Mouse (Mus musculus): Measurements from ENCODE around the gene Nfx1. TPM values are rescaled to one million over a fixed set of nuclear protein-coding genes. Genes with fewer than 3 reads are reported as not detected.
A peak's percentile ranks its signal among the peaks of the same experiment; 100 is the strongest.

The Nfx1 gene
- polyA plus RNA-seq, 1 experiment from 2014 or later: 27.9 TPM

GRCm38 (mm10) chr4:41057361-41057760 lies 86.7 kb downstream of the Nfx1 start:
- DNase-seq (ENCODE audit: low spot score) (no peak), ATAC-seq (ENCODE audit: low FRiP score, low TSS enrichment) (peak; percentile 43; the same call in 1 of the 2 replicates)
- H3K36me3 ChIP-seq (ENCODE audit: control insufficient read depth, insufficient read depth, low read length): no peaks in the 10 kb centered on the region
- 42% methylated on average over 6 of the region's 9 CpGs for WGBS
- no peaks in the 10 kb centered on the region for H3K27me3 ChIP-seq (ENCODE audit: control insufficient read depth, insufficient read depth, low read length)
- no peak overlapping the region for H3K9ac ChIP-seq (ENCODE audit: low read length)
- no peaks in the 10 kb centered on the region for H3K9me3 ChIP-seq (ENCODE audit: control insufficient read depth, low read length)
- H3K4me2 ChIP-seq (replicated peaks; ENCODE audit: low read depth): no peak overlapping the region
- H3K27ac ChIP-seq (replicated peaks): peak overlapping the region; percentile 20; the same call in 1 of the 2 replicates
- 0 out of 2 replicates have a peak, but pooled peaks cover 3% of the 10 kb centered on the region for H3K4me1 ChIP-seq (replicated peaks; ENCODE audit: control insufficient read depth, insufficient read depth)
- H3K4me3 ChIP-seq (ENCODE audit: low read depth, low read length): no peak overlapping the region
- no peak for TF ChIP-seq EP300 (optimal IDR thresholded peaks at IDR 0.05)
- TF ChIP-seq CTCF (IDR thresholded peaks at IDR 0.05; ENCODE audit: low read depth): no peak

DNA sequence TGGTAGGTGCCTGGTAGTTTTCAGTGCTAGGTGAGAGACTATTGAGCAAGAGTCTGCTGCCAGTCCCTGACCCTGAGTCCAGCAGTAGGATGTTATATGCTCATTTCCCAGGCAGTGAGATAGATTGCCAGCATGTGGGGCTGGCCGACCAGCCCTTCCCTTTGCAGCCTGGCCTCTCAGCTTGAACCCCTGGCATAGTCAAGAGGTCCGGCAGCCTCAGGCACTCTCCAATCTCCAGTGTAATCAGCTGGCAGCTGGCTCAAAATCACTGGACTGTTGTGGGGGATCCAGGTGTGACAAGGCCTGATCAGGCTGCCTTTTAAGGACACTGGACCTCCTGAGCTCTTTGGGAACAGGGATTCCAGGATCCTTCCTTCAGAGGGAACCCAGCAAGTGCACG lies 92.6 kb downstream of the Nfx1 start:
- Histone ChIP-seq H3K36me3 (ENCODE audit: control insufficient read depth, insufficient read depth, low read length) (no peaks in the 10 kb centered on the region), H3K4me3 (ENCODE audit: low read depth, low read length) (no peak overlapping the region), H3K4me1 (replicated peaks; ENCODE audit: control insufficient read depth, insufficient read depth) (no peaks in the 10 kb centered on the region), H3K9me3 (ENCODE audit: control insufficient read depth, low read length) (no peaks in the 10 kb centered on the region), H3K9ac (ENCODE audit: low read length) (peak overlapping the region; percentile 48; the same call in 1 of the 2 replicates), H3K27ac (replicated peaks) (peak overlapping the region; percentile 78), H3K4me2 (replicated peaks; ENCODE audit: low read depth) (no peak overlapping the region), H3K27me3 (ENCODE audit: control insufficient read depth, insufficient read depth, low read length) (no peaks in the 10 kb centered on the region)
- WGBS: 34% methylated on average over 3 of the region's 3 CpGs
- DNase-seq (ENCODE audit: low spot score) (no peak), ATAC-seq (ENCODE audit: low FRiP score, low TSS enrichment) (no peak)
- TF ChIP-seq EP300 (optimal IDR thresholded peaks at IDR 0.05): no peak
- TF ChIP-seq CTCF (IDR thresholded peaks at IDR 0.05; ENCODE audit: low read depth): no peak

DNA sequence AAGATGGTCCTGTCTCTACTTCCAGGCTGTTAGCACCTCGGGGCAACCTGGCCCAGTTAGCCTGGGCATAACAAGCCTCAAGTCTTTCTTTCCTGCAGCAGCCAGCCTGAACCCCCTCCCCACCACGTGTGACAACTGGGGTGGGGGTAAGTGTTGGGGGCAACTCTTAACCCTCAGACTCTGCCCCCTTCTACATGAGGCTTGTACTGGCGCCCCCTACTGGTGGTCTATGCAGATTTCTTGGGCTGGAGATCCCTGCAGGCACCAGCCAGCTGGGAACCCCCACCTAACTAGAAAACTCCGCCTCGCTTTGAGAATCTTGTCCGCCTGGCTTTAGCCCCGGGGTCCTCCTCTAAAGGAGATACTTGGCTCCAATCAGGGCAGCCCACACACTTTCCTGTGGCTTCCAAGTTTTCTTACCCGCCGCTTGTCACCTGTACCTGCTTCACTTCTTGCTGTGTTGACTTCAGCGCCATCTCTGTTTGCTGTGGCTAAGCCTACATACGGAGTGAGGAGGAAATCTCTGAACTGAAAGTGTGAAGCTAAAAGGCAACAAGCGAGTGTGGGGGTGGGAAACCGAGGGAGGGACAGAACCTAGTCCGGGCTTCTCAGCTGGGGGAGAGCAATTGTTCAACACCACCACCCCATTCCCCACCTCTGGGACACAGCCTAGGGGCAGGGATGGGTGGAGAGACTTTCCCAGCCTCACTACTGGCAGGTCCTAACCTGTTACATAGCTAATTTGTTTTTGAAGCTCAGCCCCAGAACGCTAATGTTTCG lies 93.4 kb downstream of the Nfx1 start:
- TF ChIP-seq EP300 (optimal IDR thresholded peaks at IDR 0.05) (no peak), CTCF (IDR thresholded peaks at IDR 0.05; ENCODE audit: low read depth) (peak; percentile 71)
- H3K4me1 ChIP-seq (replicated peaks; ENCODE audit: control insufficient read depth, insufficient read depth): no peaks in the 10 kb centered on the region
- H3K36me3 ChIP-seq (ENCODE audit: control insufficient read depth, insufficient read depth, low read length): no peaks in the 10 kb centered on the region
- peak overlapping the region; percentile 78 for H3K27ac ChIP-seq (replicated peaks)
- DNase-seq (ENCODE audit: low spot score) (peak; percentile 68), ATAC-seq (ENCODE audit: low FRiP score, low TSS enrichment) (peak; percentile 66)
- no peaks in the 10 kb centered on the region for H3K27me3 ChIP-seq (ENCODE audit: control insufficient read depth, insufficient read depth, low read length)
- 15% methylated on average over 16 of the region's 16 CpGs for WGBS
- H3K4me3 ChIP-seq (ENCODE audit: low read depth, low read length): peak overlapping the region; percentile 27
- peak overlapping the region; percentile 44 for H3K4me2 ChIP-seq (replicated peaks; ENCODE audit: low read depth)
- H3K9me3 ChIP-seq (ENCODE audit: control insufficient read depth, low read length): no peaks in the 10 kb centered on the region
- H3K9ac ChIP-seq (ENCODE audit: low read length): peak overlapping the region; percentile 48

DNA sequence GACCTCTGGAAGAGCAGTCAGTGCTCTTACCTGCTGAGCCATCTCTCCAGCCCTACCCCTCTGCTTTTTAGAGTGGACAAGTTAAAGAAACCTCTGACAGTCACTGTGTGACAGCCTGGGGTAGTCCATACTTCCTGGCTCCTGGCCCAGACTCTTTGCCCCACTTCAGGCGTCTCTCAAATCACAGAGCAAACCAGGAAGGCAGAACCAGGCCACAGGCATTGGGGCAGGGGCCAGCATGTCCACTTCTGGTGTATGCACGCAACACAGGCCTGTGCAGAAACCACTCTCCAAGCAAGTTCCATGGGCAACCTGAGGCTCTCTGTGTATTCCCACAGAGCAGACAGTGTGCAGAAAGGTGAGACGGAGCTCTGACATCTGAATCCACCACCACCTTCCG lies 94.5 kb downstream of the Nfx1 start:
- ATAC-seq (ENCODE audit: low FRiP score, low TSS enrichment) (no peak), DNase-seq (ENCODE audit: low spot score) (no peak)
- 82% methylated on average over 4 of the region's 4 CpGs for WGBS
- Histone ChIP-seq H3K9ac (ENCODE audit: low read length) (no peak overlapping the region), H3K36me3 (ENCODE audit: control insufficient read depth, insufficient read depth, low read length) (no peaks in the 10 kb centered on the region), H3K4me1 (replicated peaks; ENCODE audit: control insufficient read depth, insufficient read depth) (no peaks in the 10 kb centered on the region), H3K27ac (replicated peaks) (peak overlapping the region; percentile 40; the same call in 1 of the 2 replicates), H3K4me3 (ENCODE audit: low read depth, low read length) (no peak overlapping the region), H3K27me3 (ENCODE audit: control insufficient read depth, insufficient read depth, low read length) (no peaks in the 10 kb centered on the region), H3K4me2 (replicated peaks; ENCODE audit: low read depth) (no peak overlapping the region), H3K9me3 (ENCODE audit: control insufficient read depth, low read length) (no peaks in the 10 kb centered on the region)
- TF ChIP-seq CTCF (IDR thresholded peaks at IDR 0.05; ENCODE audit: low read depth): no peak
- TF ChIP-seq EP300 (optimal IDR thresholded peaks at IDR 0.05): no peak

DNA sequence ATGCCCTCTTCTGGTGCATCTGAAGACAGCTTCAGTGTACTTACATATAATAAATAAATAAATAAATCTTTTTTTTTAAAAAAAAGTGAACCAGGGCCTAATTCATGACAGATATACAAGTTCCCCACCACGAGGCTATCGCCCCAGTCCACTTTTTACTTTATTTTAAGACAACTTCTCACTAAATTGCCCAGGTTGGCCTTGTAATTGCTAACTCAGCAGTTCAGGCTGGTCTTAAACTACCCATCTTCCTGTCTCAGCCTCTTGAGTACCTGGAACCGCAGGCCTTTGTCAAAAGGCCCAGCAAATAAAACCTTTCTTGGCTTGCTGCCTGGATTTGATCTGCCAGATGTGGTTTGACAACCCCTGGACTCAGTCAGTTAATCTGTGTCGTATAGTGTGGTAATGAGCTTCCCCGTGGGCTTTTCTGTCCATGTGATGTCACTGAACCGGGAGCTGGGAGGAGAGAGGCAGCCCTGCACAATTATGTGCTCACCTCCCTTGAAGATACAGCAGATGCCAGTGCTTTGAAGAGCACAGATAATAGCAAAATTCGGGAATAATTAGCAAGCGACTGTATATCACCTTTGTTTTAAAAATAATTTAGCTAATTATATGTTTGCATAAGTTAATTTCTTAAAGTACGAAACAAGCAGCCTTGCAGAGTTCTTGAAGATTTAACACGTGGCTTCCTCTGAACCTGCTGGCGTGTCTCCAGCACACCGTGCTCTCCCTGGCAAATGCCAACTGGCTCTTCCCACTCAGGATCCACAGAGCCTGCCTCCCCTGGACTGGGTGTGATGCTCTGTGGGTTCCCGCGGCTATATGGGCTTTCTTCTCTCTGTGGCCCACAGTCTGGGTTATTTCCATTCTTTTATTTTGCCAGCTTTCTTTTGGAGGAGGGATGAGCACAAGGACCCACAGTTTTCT lies 101.1 kb downstream of the Nfx1 start:
- Histone ChIP-seq H3K27me3 (ENCODE audit: control insufficient read depth, insufficient read depth, low read length) (no peaks in the 10 kb centered on the region), H3K9me3 (ENCODE audit: control insufficient read depth, low read length) (no peaks in the 10 kb centered on the region), H3K4me2 (replicated peaks; ENCODE audit: low read depth) (no peak overlapping the region), H3K27ac (replicated peaks) (no peak overlapping the region), H3K36me3 (ENCODE audit: control insufficient read depth, insufficient read depth, low read length) (no peaks in the 10 kb centered on the region), H3K9ac (ENCODE audit: low read length) (no peak overlapping the region), H3K4me3 (ENCODE audit: low read depth, low read length) (no peak overlapping the region), H3K4me1 (replicated peaks; ENCODE audit: control insufficient read depth, insufficient read depth) (no peaks in the 10 kb centered on the region)
- TF ChIP-seq EP300 (optimal IDR thresholded peaks at IDR 0.05) (no peak), CTCF (IDR thresholded peaks at IDR 0.05; ENCODE audit: low read depth) (no peak)
- ATAC-seq (ENCODE audit: low FRiP score, low TSS enrichment) (no peak), DNase-seq (ENCODE audit: low spot score) (no peak)
- 70% methylated on average over 14 of the region's 14 CpGs for WGBS
